Mouse (Mus musculus) adrenal gland, postnatal 14 days (tissue): ENCODE data around the gene Me1. TPM values are rescaled to one million over a fixed set of nuclear protein-coding genes. Genes with fewer than 3 reads are reported as not detected.
"Not testable (repeated sequence)": the region's sequence is repeated elsewhere in the genome, so short reads cannot be mapped to it uniquely, and the experiment has no call there.

Experiments
- DNase-seq: peaks from one replicate; pipeline ENCODE4 v3.0.0; 2021; ENCODE audit warnings: mixed read lengths
- total RNA-seq: library from RNA; stranded (reverse); gene quantifications from 2 replicates; pipeline ENCODE4 v1.2.3, GENCODE M21; 2021

Me1 gene
- total RNA-seq, 1 experiment from 2014 or later: 576 TPM

DNA sequence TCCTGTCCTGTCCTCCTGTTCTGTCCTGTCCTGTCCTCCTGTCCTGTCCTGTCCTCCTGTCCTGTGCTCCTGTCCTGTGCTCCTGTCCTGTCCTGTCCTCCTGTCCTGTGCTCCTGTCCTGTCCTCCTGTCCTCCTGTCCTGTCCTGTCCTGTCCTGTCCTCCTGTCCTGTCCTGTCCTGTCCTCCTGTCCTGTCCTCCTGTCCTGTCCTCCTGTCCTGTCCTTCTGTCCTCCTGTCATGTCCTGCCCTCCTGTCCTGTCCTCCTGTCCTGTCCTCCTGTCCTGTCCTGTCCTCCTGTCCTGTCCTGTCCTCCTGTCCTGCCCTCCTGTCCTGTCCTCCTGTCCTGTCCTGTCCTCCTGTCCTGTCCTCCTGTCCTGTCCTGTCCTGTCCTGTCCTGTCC lies 98.8 kb downstream of the Me1 start:
- not testable (repeated sequence) for DNase-seq

GRCm38 (mm10) chr9:86594357-86594767 lies 101.4 kb downstream of the Me1 start:
- not testable (repeated sequence) for DNase-seq

DNA sequence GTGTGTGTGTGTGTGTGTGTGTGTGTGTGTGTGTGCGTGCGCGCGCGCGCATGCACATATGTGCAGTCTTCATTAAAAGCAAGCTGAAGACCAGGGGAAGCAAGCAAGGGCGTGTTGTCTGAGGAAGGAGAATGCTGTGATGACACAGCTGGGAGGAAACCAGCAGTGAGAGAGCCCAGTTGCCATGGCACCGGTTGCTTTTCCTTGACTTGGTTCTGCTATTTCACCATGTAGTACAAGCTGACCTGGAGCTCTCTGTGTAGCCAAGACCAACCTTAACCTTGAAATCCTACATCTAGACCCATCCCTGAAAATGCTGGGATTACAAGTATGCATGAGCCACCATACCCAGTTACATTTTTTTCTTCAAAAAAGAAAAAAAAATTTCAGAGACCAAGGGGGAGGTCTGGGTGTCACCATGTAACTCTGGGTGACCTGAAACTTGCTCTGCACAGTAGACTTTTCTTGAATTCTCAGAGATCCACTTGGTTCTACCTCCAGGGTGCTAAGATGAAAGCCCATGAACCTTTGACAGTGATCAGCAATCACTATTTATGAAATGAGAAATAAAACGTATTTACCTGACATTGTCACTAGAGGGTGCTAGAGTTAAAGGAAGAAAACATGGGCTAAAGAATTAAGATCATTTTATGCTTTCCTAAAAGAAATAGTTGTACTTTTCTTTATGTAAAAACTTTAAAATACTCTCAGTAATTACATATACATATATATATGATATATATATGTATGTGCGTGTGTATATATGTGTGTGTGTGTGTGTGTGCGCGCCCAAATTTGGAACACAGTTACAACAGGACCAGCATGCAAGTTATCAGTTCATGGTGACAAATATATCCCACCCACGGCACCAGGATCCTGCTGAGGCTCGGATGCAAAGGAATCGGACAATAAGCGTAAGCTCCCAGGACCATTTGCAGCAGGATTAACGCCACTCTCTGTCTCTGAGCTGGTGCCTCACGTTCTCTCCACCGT lies 102.8 kb downstream of the Me1 start:
- peak; percentile 42 for DNase-seq

- no peak for DNase-seq
Observed at GRCm38 (mm10) chr9:86587019-86587795, 108.5 kb downstream of the Me1 start.

DNA sequence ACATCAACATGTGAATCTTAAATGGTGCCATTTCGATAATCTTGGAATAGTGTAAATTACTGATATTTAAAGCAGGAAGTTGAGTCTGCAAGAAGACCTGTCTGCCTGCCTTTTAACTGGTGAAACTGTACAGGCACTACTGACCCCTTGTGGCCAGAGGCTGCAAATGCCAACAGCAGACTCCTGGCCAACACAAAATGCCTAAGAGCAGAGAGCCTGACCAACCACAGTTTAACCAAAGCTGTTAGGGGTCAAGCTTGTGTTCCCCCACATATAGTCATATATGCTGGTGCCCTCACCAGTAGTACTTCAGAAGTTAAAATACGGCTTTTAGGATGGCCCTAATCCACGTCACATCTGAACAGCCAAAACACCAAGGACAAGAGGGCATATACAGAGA lies 112.0 kb downstream of the Me1 start:
- DNase-seq: peak; percentile 83

- DNase-seq: no peak
Observed at GRCm38 (mm10) chr9:86579657-86580056, 116.1 kb downstream of the Me1 start.

GRCm38 (mm10) chr9:86575178-86575577 lies 120.6 kb downstream of the Me1 start:
- no peak for DNase-seq

GRCm38 (mm10) chr9:86573616-86574303 lies 122.0 kb downstream of the Me1 start:
- DNase-seq: no peak

DNA sequence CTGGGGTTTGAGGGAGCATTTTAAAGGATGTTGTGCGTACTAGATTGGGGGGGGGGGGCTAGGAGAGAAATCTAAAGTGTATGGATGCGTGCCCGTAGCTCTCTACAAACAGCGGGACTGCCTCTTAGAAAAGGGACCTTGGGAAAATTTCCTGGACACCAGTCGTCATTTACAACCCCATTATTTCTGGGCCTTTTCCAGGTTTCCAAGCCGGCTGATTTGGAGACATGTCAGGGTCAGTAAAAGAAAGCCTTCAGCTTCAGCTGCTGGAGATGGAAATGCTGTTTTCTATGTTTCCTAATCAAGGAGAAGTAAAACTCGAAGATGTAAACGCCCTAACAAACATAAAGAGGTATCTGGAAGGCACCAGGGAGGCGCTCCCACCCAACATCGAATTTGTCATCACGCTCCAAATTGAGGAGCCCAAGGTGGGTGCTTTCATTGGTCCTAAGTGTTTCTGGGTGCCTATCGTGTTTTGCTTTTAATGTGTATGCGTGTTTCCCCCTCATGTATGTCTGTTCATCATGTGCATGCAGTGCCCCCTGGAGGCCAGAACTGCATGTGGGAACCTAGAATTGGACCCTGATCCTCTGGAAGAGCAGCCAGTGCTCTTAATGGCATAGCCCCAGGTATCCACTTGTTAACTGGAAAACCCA lies 123.0 kb downstream of the Me1 start:
- peak; percentile 88 for DNase-seq

DNA sequence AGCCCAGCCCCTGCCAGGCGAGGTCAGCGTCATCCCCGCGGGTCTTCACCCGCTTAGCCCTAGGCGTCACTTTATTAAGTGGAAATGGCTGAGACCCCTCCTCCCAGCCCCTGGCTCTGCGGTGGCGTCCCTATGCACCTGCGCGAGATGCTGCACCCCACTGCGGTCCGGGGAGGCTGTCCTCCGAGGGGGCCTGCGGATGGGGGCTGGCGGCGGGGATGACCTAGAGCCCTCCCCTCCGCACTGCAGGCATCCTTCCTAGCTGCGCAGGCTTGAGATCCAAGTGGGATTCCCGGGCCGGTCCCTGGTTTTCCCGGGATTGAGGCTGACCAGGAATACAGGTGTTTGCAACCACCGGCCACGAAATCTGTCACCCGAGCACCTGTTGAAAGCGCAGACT lies 123.6 kb downstream of the Me1 start:
- peak; percentile 51 for DNase-seq

GRCm38 (mm10) chr9:86571540-86572135 lies 124.1 kb downstream of the Me1 start, which contains the start of the genes Pgm3 and Rwdd2a:
Gene Pgm3, minus strand, starts transcription at chr9:86571842.
Gene Rwdd2a, plus strand, starts transcription at chr9:86571991.
- DNase-seq: peak; percentile 98

DNA sequence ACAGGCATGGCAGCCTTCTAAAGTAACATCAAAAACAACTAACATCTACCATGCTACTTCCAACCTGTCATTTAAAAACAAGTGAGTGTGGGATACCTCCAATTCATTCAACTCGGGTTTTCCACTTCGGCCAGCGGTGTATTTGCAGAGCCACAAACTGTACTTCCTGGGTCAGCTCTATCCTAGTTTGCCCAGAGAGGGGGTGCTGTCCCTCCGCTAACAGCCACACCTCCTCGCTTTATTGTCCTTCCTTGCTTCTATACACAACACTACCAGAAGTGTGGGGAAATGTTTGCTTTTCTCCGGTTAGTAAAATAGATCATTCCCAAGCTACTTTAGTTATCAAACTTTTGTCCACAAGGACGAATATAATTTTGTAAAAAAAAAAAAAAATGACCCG lies 124.8 kb downstream of the Me1 start:
- no peak for DNase-seq

- DNase-seq: no peak
Observed at GRCm38 (mm10) chr9:86570261-86570890, 125.4 kb downstream of the Me1 start.

DNA sequence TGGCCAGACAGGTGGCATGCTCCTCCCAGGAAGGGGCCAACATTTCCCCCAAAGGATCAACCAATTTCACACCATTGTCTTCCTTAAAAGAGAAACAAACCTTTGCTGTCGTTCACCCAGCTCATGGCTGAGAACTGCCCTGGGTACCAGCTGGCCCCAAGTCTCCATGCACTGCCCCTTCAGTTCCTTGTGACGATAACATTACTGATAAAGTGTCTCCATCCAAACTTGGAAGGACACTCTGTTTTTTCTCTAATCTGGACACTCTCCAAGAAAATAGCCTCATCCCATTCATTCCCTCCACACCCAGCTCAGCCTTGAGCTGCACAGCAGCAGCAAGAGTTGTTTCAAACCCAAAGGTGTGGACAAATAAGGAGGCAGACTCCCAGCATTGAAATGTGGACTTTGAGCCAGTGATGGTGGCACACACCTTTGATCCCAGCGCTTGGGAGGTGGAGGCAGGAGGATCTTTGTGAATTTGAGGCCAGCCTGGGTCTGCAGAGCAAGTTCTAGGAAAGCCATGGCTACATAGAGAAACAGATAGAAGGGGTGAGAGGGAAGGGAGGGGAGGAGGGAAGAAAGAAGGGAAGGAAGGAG lies 126.3 kb downstream of the Me1 start:
- DNase-seq: no peak

DNA sequence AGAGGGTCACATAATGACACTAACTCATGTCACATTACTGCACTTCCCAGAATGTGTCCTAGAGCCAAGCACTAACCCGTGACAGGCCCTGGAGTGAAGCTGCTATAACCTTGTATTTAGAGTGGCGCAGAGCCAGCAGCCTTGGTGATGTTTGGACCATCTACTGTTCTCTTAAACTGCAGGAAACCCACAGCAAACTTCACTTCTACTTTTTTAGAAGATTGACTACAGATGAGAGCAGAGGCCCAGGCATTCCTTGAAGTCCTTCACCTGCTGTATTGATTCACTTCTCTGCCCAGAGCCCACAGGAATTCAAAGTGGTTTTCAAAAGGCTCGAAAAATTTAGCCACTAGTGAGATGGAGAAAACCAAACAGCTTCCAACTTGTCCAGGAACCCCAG lies 135.2 kb downstream of the Me1 start:
- DNase-seq: peak; percentile 85

GRCm38 (mm10) chr9:86554641-86555040 lies 141.1 kb downstream of the Me1 start:
- DNase-seq: no peak

- no peak for DNase-seq
Observed at GRCm38 (mm10) chr9:86553886-86554285, 141.9 kb downstream of the Me1 start.

DNA sequence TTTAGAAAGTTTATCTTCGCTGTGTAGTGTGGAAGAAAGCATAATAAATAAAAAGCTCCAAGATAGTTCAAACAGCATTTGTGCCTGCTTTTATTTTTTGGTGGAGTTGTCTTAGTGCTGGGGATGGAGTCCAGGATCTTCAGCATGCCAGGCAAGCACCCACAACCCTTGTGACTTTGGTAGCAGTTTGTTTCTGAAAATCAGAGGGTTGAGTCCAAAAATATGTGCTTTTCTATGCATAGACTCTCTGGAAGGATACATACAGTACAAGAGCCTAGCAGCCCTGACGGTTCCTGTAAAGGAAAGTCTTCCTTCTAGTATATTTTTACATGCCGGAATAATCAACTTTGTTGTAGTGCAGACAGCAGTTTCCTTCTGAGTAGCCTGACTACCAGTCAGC lies 145.0 kb downstream of the Me1 start:
- DNase-seq: no peak

DNA sequence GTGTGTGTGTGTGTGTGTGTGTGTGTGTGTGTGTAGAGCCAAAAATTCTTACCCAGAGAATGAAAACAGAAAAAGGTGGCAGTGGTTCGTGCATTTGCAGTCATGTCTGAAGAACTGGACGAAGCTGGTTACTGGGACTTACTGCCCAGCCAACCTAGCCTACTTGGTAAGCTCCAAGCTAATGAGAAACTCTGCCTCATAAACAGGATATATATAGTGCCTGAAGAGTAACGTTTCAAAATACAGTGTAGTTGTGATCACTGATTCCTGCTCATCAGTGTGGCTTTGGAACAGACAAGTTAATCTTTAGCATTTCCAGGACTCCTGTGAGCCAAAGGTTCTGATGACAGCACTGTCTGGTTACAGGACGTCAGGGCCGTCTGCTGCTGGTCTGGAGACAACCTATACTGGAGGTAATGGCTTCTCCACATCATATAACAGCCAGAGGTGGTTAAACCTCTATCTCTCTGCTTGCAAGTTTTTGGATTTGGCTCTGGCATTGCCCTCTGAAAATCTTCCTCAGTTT lies 146.1 kb downstream of the Me1 start:
- DNase-seq: no peak

DNA sequence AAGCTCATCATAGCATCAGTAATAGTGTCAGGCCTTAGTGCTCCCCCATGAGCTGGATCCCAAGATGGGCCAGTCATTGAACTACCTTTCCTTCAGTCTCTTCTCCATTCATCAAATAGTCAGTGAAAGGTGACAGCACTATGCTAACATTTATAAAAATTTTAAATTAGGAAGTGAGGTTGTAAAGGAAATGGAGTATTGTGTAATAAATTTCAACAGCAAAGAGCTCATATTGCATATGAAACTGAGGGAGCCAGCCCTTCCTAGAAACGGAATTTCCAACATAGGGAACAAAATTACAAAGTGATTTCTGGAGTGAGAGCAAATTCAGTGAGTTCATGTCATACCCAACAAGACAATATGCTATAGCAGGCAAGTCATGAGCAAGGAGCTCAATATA lies 151.2 kb downstream of the Me1 start:
- DNase-seq: no peak
